Mouse (Mus musculus): ENCODE data around the gene 1700001P01Rik.
"Not testable (repeated sequence)": the region's sequence is repeated elsewhere in the genome, so short reads cannot be mapped to it uniquely, and the experiment has no call there.

The 1700001P01Rik gene

DNA sequence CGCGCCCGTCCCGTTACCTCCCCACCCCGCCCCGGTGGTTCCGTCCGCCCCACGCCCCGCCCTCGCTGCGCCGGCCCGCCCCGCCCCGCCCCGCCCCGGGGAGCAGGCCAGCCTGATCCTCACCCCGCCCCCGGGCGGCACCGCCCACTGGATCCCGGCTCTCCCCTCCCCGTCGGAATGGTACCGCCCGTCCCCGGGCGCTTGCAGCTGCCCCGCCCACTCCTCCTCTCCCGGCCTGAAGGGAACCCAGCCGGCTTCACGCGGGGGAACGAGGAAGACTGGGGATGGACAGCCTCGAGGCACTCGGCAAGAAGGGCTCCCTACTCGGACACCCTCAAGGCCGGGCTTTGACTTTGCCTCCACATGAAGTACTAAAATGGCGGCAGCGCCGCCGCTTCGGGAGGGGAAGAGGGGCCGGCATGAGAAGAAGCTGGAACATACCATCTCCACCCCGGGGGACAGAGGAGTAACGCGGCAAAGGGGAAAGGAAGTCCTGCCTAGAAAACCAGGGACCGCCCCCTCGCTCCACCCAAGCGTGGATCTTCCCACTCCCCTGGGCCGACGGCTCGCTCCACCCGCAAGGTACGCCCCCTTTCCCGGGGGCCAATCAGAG is 30.9 kb downstream of the 1700001P01Rik start:
- peak; percentile 98 for DNase-seq (ENCODE audit: low spot score in 2 of 2)

DNA sequence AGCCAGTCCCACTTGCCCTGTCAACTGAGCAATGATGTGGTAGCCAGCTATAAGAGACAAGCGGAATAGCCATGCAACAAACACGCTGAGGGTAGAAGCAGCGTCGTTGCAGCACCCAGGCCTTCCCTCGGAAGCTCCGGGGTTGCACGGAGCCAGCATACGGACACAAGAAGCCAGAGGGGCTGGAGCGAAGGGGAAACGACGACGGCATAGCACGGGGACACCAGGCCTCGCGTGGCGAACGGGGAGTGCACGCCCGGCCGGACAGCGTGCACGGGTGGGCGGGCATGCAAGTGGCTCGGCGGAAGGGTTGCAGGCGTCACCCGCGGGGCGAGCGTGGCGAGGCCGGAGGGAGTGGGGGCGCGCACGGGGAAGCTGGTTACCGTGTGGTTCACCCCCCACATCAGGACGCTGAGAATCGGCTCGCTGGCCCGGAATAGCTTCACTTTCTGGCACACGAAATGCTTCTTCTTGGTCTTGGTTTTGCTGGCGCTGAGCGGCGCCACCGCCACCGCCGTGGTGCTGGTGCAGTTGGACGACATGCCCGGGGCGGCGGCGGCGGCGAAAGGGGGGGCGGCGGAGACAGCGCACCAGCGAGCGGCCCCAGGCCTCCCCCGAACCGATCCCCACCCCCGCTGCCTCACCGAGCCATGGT is 31.5 kb downstream of the 1700001P01Rik start, which contains the start of gene Pip4k2b:
Pip4k2b (minus strand) TSS at position 642 of the 655 bp plus-strand sequence.
- DNase-seq (ENCODE audit: low spot score in 2 of 2): peak in 1 of 2 experiments; percentile 53

DNA sequence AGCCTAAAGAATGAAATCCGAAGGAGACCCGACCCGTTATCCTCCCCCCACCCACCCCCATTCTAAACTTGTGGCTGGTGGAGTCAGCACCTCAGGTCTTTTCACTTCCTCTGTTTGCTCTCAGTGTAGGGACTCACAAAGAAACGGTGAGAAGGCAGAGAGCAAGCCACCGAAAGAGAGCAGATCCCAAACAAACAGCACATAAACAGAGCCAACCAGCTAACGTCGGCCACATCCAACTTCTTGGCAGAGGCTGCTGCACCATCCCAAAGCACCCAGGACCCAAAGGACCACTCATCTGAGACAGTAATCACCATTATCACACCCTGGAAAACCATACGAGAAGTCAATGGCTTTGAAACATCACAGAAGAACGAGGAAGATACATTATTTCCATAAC is 32.3 kb downstream of the 1700001P01Rik start:
- no peak for DNase-seq (ENCODE audit: low spot score in 2 of 2)

DNA sequence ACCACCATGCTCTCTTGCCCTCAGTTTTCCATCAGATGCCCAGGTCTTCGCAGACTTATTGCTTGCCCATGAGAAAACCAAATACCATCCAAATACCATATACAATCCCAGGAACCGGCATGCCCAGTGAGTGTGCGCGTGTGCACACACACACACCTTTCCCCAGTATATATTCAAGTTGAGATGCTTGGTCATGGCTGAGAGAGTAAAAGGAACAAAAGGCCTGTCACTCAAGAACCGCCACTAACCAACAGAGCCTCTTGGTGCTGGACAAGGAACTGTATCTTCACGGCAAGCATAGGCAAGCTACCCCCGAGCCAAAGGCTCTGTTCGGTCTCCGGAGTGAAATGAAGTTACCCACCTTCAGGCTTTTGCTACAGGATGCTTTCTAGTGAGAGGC is 33.1 kb downstream of the 1700001P01Rik start:
- DNase-seq (ENCODE audit: low spot score in 2 of 2): no peak

DNA sequence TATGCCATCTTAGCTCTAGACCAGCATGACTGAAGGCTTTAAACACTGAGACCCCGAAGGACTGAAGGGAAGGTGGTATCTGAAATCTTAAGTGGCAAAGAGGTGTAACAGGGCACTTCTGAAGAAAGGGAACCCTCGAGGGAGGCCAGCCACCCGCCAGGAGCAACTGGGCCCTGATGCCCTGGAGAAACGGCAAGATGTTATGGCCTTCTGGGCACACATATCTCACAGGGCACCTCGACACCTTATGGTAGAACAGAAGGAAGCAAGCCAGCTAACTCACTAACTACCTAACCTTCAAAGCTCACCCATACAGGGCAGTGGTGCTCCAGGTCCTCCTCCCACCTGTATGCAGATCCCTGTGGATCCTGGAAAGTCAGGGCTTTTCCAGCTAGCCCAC is 33.6 kb downstream of the 1700001P01Rik start:
- DNase-seq (ENCODE audit: low spot score in 2 of 2): no peak

DNA sequence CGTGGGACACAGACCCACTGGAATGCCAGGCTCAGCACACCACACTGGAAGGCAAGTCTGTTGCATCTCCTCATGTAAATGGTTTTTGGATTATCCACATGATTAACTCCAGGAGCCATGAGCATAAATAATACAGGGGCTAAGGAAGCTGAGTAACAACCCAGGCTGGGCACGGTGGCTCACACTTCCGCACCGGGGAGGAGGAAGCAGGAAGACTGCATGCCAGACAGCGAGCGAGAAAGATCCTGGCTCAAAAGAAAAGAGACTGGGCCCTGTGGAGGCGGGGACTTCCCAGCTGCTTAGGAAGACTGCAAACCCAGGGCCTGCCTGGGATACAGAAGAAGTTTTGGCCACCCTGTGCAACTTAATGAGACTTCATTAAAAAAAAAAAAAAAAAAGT is 35.5 kb downstream of the 1700001P01Rik start:
- no peak for DNase-seq (ENCODE audit: low spot score in 2 of 2)

DNA sequence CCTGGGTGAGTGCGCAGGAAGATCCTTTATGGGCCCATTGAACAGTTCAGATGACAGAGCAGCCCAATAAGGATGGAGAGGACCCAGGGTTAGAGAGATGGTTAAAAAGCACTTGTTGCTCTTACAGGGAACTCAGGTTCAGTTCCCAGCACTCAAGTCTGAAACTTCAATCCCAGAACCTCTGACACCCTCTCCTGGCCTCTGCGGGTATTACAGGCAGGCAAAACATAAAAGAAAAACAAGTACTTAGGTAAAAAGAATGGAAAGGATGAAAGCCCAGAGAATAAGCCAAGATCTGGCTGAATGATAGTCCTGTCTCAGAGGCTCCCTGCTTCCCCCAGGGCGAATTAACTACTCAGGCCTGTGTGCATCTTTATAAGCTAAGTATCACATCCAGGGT is 36.6 kb downstream of the 1700001P01Rik start:
- no peak for DNase-seq (ENCODE audit: low spot score in 2 of 2)

DNA sequence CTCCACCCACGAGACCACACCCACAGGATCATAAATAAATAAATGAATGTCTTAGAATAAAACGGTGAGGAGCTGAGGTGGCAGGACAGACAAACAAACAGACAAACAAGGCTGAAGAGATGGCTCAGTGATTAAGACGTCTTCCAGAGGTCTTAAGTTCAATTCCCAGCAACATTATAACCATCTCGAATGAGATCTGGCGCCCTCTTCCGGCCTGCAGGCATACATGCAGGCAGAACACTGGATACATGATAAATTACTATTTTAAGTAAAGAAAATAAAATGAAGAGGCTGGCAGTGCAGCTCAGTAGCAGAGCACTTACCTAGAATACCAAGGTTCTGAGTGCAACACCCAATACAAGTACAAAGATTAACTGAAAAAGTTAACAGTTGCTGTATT is 37.0 kb downstream of the 1700001P01Rik start:
- no peak for DNase-seq (ENCODE audit: low spot score in 2 of 2)

DNA sequence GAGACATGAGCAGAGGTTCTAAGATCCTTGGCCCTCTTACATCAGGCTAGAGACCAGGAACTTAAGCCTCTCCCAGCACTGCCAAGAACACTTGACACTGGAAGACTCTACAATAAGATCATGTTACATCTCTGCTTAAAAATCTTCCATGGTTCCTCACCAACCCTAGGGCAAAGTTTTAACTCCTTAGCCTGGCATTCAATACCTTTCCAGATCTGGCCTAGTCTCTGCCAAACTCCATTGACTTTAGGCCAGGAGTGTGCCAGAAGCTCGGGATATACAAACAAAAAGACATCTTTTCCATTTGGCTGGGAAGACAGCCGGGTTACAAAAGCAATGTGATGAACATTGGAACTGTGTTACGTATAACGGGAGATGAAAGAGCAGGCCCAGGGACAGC is 38.1 kb downstream of the 1700001P01Rik start:
- no peak for DNase-seq (ENCODE audit: low spot score in 2 of 2)

DNA sequence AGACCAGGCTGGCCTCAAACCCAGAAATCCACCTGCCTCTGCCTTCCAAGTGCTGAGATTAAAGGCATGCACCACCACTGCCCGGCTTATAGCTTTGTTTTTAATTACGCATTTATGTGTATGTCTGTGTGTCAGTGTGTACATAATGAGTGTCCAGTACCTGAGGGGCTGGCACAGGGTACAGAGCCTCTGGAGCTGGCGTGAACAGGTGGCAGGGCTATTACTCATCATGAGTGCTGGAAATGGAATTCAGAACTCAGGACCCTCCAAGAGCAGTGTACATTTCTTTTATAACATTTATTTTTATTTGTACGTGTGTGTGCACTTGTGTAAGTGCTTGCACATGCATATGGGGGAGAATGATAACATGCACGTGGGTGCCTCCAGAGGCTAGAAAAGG is 39.1 kb downstream of the 1700001P01Rik start:
- DNase-seq (ENCODE audit: low spot score in 2 of 2): no peak

DNA sequence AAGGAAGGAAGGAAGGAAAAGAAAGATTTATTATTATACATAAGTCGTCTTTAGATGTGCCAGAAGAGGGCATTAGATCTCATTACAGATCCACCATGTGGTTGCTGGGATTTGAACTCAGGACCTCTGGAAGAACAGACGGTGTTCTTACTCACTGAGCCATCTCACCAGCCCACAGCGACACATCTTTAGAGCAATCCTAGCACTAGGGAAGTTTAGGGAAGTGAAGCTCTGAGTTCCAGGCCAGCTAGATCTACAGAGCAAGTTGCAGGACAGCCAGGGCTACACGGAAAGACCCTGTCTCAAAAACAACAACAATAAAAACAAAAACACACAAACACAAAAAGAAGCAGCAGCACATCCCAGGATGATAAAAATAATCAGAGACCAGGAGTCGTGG is 40.9 kb downstream of the 1700001P01Rik start:
- not testable (repeated sequence) for DNase-seq (ENCODE audit: low spot score in 2 of 2)

DNA sequence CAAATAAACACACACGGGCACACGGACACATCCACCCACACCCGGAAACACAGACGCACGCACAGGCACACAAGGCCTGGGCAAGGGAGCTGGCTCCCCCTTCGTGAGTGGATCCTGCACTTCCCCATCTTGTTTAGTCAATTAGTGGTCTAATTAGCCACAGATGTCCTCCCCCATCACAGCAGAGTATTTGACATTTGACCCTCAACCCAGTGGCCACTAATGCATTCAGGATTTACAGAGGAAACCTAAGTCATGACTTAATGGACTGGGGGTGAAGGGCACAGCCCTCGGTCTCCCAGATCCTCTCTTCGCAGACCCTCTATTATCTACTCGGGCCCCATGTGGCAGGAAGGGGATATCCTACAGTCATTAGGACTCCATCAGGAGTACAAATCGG is 42.0 kb downstream of the 1700001P01Rik start:
- DNase-seq (ENCODE audit: low spot score in 2 of 2): no peak

DNA sequence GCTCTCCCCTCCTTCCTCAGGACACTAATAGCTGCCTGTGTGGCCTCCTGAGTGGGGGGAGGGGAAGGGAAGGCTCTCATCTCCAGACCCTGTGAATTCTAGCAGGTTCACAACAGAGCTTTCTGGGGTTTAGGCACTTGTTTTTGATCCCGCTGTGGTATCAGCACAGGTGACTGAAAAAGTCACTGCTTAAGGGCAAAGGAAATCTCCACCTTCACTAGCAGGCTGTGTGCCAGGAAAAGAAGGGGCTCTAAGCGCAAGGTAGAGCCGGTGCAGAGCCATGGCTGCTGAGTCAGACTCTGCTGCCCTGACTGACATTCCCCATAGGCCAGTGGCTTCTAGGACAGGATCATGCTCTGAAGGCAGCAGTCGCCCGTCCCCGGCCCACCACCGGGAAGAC is 47.0 kb downstream of the 1700001P01Rik start:
- DNase-seq (ENCODE audit: low spot score in 2 of 2): no peak

DNA sequence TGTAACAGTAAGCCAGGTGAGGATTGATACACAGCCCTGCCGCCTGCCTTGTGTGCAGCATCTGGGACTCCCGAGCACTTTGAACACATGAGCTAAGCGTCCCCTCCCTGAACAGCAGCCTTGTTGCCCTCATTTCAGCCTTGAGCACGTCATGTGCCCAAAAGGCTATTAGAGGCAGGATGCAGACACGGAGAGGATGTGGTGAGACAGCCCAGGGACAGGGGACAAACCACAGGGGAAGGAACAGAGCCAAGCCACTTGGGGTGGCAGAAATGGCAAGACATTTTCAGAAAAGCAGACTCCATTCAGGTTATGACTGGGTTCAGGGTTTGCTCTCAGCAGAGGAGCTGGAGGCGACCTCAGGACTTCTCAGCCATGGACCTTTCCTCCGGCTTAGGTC is 47.4 kb downstream of the 1700001P01Rik start:
- DNase-seq (ENCODE audit: low spot score in 2 of 2): no peak

DNA sequence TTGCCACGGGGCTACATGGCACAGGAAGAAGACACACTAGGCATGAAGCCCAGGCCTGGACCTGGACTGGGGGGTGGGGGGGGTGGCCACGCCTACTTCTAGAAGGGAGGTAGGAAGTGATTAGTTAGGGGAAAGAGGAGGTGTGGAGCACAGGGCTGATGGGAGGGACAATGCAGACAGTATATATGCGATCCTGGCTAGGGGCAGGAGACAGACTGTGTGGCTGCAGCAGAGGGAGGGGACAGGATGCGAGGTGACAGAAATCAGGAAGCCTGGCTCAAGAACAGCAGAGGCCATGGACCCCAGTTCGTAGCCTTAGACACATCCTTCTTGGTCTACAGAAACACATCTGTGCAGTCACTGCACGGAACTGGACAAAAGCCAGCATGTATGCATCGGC is 52.0 kb downstream of the 1700001P01Rik start:
- no peak for DNase-seq (ENCODE audit: low spot score in 2 of 2)

Measured in frontal cortex, postnatal 10 days (tissue).